Mouse (Mus musculus) heart, postnatal 4 days (tissue): ENCODE measurements around the gene Ier5l. TPM values are rescaled to one million over a fixed set of nuclear protein-coding genes. Genes with fewer than 3 reads are reported as not detected.

Experiments
- DNase-seq: peaks from one replicate; pipeline ENCODE4 v3.0.0; 2021
- total RNA-seq, 2 experiments: library from RNA; stranded (reverse); gene quantifications; 2 replicates each; pipeline ENCODE4 v1.2.3; 2021

Gene Ier5l
- 10 to 100 TPM; 10.7 to 12.1 TPM for total RNA-seq

DNA sequence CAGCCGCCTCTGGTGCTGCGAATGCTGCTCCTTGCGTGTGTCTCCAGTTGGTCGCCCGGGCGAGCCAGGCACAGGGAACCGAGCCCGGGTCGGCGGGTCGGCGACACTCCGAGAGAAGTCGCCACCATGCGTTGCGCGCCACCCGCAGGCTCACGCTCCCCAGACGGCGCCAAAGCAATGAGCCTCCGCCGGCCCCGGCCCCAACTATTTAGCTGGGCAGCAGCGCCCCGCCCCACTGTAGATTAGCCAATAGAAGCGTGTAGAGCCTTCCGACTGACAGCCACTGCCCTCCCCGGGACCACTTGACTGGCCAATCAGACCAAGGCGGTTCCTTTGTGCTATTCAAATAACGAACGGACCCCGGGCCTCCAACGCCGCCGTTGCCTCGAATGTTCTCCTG lies at the start of gene Ier5l:
TSS of gene Ier5l (minus strand) at position 181 of the 400 bp plus-strand sequence.
- peak; percentile 98 for DNase-seq

- DNase-seq, result no peak
Measured at GRCm38 (mm10) chr2:30523727-30524126, 49.7 kb upstream of the Ier5l start.

- no peak for DNase-seq
Measured at GRCm38 (mm10) chr2:30510711-30511380, 36.8 kb upstream of the Ier5l start.

GRCm38 (mm10) chr2:30507138-30507727 lies 33.2 kb upstream of the Ier5l start:
- DNase-seq, result no peak

DNA sequence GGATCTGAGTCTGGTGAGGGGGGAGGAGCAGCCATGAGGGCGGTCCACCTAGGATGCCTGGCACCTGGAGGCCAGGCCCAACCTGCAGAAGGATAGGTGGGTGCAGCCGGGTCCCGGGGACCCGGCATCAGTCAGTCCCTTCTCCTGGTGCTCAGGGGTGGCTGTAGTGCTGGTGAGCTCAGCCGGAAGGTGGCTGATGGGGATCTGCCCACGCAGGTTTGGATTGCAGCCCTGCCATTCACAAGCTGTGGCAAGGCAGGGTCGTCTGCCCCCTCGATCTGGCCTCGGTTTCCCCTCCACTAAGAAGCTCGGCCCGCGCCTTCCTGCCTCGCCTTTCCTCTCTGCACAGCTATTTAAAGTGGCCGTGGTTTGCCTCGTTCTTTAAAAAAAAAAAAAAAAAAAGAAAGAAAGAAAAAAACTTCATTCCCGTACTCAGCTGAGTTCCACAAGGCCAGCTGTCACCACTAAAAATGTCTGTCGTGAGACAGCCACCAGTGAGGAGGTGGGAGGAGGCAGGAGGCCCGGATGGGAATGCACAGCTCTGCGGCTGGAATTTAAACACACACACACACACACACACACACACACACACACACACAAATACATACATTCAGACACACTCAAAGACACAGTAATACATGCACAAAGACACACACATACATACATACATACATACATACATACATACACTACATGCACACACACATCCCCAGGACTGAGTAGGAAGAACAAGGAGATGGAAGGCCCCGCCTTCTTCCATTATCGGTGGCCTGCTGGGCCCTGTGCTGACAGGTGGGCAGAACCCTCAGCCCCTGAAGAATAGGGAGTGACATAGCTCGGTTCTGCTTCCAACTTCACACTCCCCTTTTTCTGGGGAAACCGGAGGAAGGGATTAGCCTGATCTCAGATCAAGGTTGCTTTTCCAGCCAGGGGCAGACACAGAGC lies 29.9 kb upstream of the Ier5l start:
- peak; percentile 39 for DNase-seq

- no peak for DNase-seq
Measured at GRCm38 (mm10) chr2:30501701-30502100, 27.7 kb upstream of the Ier5l start.

DNA sequence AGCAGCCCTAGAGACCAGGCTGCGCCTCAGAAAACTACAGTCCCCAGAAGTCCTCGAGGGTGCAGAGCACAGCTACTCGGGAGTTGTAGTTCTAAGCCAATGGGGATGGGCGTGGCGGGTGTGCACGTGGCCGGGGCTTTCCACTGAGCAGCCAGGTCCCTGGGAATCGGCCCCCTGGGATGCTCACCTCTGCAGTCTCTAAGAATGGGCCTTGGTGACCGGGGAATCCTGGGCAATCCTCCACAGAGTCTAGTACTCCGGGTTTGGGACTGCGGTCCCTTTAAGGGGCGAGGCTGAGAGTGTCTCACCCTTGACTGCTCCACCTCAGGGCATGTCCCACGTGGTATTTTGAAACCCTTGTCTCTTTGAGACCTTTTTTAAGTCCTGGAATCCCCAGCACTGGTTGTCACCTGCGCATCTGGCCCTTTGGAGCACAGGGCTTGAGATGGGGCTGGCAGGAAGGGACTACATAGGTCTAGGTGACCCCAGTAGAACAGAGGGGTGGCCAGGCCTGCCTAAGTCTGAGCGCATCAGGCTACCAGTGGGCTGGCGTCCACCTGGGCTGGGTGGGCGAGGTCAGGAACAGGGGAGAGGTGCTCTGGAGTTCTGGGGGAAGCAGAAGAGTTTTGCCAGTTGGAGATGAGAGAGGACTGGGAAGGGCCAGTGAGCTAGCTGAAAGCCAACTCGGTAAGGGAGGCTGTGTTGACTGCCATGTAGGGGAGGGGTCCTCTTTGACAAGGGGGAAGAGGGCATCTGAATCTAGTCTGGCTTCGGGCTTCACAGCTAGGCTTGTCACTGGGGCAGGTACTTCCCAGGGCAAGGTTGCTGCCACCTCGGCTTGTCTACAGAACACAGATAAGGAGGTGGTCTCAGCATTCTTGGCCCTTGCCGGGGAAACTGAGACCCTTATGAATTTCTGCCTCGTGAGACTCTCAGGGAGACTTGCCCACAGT lies 22.2 kb upstream of the Ier5l start:
- DNase-seq, result peak; percentile 74

- DNase-seq, result no peak
Measured at GRCm38 (mm10) chr2:30495000-30495908, 21.2 kb upstream of the Ier5l start.

GRCm38 (mm10) chr2:30490384-30490783 lies 16.4 kb upstream of the Ier5l start:
- DNase-seq, result no peak

DNA sequence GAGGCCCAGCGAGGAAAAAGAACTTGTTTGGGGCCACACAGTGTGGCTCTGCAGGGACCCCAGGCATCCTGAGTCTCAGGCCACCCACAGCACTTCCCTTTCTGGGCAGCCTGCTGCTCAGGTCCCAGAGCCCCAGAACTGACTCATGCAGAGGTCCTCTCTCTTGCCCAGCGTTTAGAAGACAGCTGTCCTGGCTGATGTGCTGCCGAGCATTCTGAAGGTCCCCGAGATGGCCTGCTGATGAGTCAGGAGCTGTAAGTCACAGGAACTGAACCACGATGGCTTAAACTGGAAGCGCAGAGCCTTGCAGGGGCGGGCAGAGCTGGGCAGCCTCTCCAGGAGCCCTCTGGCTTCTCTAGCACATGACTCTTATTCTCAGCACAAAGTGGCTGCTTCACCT lies 13.6 kb upstream of the Ier5l start:
- peak; percentile 47 for DNase-seq

DNA sequence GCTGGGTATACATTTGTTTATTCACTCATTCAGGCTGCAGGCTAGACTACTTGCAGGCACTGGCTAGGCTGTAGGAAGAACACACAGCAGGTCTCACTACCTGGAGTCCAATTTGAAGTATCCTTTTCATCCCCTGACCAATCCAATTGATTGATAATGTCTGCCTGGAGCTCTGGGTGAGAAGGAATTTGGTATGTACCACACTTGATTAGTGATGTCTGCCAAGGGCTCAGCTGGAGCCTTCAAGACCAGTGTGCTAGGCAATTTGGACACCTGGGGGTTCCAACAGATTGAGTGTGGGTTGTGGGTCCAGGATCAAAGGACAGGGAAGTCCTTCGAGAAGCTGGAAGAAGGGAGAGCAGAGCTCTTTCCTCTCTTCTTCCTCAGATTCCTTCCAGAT lies 4.5 kb upstream of the Ier5l start:
- no peak for DNase-seq

DNA sequence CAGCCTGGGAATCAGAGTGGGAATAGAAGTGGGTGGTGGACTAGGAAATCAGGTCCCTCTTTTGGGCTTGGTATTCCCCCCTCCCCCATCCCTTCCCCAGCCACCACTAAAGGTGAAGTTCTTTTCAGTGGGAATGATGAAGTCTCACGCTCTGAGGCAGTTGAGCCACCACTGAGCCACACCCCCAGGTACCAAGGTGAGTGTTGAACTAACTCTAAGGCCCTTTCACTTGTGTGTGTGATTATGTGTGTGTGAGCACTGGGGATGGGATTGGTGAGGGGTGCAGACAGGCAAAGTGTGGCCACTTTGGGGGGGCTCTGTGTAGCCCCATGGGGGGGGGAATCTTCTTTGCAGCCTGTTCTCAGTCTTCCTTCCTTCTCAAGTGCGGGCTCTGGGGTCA lies 2.2 kb upstream of the Ier5l start:
- no peak for DNase-seq

- no peak for DNase-seq
Measured at GRCm38 (mm10) chr2:30475457-30475856, 1.4 kb upstream of the Ier5l start.

- no peak for DNase-seq
Measured at GRCm38 (mm10) chr2:30474776-30475175, 757 bp upstream of the Ier5l start.

GRCm38 (mm10) chr2:30473431-30474031 lies 488 bp downstream of the Ier5l start:
- DNase-seq, result no peak

- peak; percentile 54 for DNase-seq
Measured at GRCm38 (mm10) chr2:30472731-30473351, 1.2 kb downstream of the Ier5l start.

GRCm38 (mm10) chr2:30471795-30472720 lies 2.0 kb downstream of the Ier5l start:
- DNase-seq, result peak; percentile 83

GRCm38 (mm10) chr2:30471051-30471450 lies 3.0 kb downstream of the Ier5l start:
- peak; percentile 36 for DNase-seq
